Mouse (Mus musculus): ENCODE measurements around the gene Gm49380. TPM values are rescaled to one million over a fixed set of nuclear protein-coding genes. Genes with fewer than 3 reads are reported as not detected.

Gene Gm49380
- polyA plus RNA-seq, 1 experiment from 2014 or later = not detected

DNA sequence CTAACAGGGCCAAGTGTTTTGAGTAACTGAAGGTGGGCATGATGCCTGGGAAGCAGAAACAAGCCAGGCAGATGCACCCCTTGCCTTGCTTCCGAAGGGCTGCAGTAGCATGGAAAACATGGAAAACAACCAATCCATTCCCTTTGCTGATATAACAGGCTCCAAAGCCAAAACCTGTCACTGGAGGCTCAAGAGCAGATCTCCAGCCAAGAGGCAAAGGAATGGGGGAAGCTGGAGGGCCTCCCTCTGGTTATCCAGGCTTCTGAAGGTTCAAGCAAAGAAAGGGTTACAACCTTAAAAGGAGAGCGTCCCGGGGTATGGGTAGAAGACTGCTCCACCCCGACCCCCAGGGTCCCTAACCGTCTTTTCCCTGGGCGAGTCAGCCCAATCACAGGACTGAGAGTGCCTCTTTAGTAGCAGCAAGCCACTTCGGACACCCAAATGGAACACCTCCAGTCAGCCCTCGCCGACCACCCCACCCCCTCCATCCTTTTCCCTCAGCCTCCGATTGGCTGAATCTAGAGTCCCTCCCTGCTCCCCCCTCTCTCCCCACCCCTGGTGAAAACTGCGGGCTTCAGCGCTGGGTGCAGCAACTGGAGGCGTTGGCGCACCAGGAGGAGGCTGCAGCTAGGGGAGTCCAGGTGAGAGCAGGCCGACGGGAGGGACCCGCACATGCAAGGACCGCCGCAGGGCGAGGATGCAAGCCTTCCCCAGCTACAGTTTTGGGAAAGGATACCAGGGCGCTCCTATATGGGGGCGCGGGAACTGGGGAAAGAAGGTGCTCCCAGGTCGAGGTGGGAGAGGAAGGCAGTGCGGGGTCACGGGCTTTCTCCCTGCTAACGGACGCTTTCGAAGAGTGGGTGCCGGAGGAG is 70.2 kb downstream of the Gm49380 start, which contains the start of gene Thy1:
Gene Thy1, plus strand, starts transcription at position 549 of the 872 bp plus-strand sequence.
- no peaks in the 10 kb centered on the region for H3K4me1 ChIP-seq (replicated peaks)
- peak within 1 kb of the TSS; percentile 29 for H3K4me2 ChIP-seq
- no peak for ATAC-seq (ENCODE audit: low read depth)
- no peak for DNase-seq
- H3K27ac ChIP-seq = no peak within 1 kb of the TSS
- peaks cover 70% of the 10 kb centered on the region for H3K27me3 ChIP-seq
- no peaks in the 10 kb centered on the region for H3K36me3 ChIP-seq
- 2% methylated on average over 30 of the region's 30 CpGs for WGBS (ENCODE audit: insufficient replicate concordance)
- no peaks in the 10 kb centered on the region for H3K9me3 ChIP-seq (replicated peaks)
- H3K9ac ChIP-seq = no peak within 1 kb of the TSS
- 0 out of 2 replicates have a peak within 1 kb of the TSS, but pooled peaks have one; percentile 10 for H3K4me3 ChIP-seq (replicated peaks)

DNA sequence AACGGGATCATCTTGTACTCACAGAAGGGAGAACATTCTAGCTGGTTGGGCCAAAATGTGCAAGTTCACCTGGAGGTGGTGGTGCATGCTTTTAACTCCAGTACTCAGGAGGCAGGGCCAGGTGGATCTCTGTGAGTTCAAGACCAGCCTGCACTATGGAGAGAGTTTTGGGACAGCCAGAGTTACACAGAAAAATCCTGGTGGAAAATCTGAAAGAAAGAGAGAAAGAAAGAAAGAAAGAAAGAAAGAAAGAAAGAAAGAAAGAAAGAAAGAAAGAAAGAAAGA is 71.0 kb downstream of the Gm49380 start:
- H3K4me2 ChIP-seq = no peak overlapping the region
- no peaks in the 10 kb centered on the region for H3K4me1 ChIP-seq (replicated peaks)
- no peak overlapping the region for H3K9ac ChIP-seq
- H3K9me3 ChIP-seq (replicated peaks) = no peaks in the 10 kb centered on the region
- WGBS (ENCODE audit: insufficient replicate concordance) = 77% methylated on average over 1 of the region's 1 CpGs
- no peaks in the 10 kb centered on the region for H3K36me3 ChIP-seq
- ATAC-seq (ENCODE audit: low read depth) (no peak), DNase-seq (no peak)
- peaks cover 64% of the 10 kb centered on the region for H3K27me3 ChIP-seq
- H3K27ac ChIP-seq = no peak overlapping the region
- no peak overlapping the region for H3K4me3 ChIP-seq (replicated peaks)

- H3K4me2 ChIP-seq = no peak overlapping the region
- DNase-seq = no peak
- H3K36me3 ChIP-seq = no peaks in the 10 kb centered on the region
- peaks cover 59% of the 10 kb centered on the region for H3K27me3 ChIP-seq
- H3K4me1 ChIP-seq (replicated peaks) = no peaks in the 10 kb centered on the region
- H3K4me3 ChIP-seq (replicated peaks) = no peak overlapping the region
- ATAC-seq (ENCODE audit: low read depth) = no peak
- H3K27ac ChIP-seq = no peak overlapping the region
- 61% methylated on average over 7 of the region's 7 CpGs for WGBS (ENCODE audit: insufficient replicate concordance)
- no peaks in the 10 kb centered on the region for H3K9me3 ChIP-seq (replicated peaks)
- no peak overlapping the region for H3K9ac ChIP-seq
These were observed 71.5 kb downstream of the Gm49380 start for GRCm38 (mm10) chr9:44041511-44042395.

GRCm38 (mm10) chr9:44037106-44037505 is 76.2 kb downstream of the Gm49380 start:
- H3K4me3 ChIP-seq (replicated peaks) = no peak overlapping the region
- no peak overlapping the region for H3K4me2 ChIP-seq
- DNase-seq (no peak), ATAC-seq (ENCODE audit: low read depth) (no peak)
- H3K9ac ChIP-seq = no peak overlapping the region
- 69% methylated on average over 5 of the region's 5 CpGs for WGBS (ENCODE audit: insufficient replicate concordance)
- peaks cover 14% of the 10 kb centered on the region for H3K27me3 ChIP-seq
- no peaks in the 10 kb centered on the region for H3K9me3 ChIP-seq (replicated peaks)
- no peaks in the 10 kb centered on the region for H3K36me3 ChIP-seq
- no peaks in the 10 kb centered on the region for H3K4me1 ChIP-seq (replicated peaks)
- H3K27ac ChIP-seq = no peak overlapping the region

DNA sequence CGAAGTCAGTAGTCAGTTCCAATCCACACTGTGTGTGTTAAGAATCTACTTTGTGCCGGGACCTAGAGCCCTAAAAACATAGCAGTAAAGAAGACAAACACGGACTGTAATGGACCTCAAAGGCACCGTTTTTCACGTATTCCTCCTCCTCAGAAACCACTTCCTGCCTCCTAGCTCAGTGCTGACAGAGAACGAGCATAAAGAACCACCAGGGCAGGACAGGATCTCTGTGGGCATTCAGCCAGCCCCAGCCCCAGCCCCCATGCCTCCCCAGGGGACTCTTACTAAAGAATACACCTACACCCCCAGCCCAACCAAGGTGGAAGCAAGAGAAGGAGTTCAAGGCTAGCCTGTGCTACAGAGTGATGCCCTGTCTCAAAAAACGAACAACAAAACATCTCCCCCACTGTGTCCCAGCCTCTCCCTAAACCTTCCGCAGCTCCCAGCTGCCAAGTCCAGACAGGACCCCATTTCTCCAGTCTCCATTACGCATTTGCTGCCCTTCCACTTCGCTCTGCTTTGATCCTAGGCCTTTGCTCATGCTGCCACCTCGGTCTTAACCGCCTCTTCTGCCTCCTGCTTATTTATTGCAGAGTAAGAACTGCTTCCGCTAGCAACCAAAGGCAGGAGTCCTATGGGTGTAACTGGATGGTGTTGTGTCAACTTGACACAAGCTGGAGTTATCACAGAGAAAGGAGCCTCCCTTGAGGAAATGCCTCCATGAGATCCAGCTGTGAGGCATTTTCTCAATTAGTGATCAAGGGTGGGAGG is 79.2 kb downstream of the Gm49380 start:
- ATAC-seq (ENCODE audit: low read depth) (no peak), DNase-seq (no peak)
- Histone ChIP-seq H3K4me1 (replicated peaks) (no peaks in the 10 kb centered on the region), H3K4me3 (replicated peaks) (no peak overlapping the region), H3K27me3 (no peaks in the 10 kb centered on the region), H3K9me3 (replicated peaks) (no peaks in the 10 kb centered on the region), H3K27ac (no peak overlapping the region), H3K36me3 (no peaks in the 10 kb centered on the region), H3K4me2 (no peak overlapping the region), H3K9ac (no peak overlapping the region)
- WGBS (ENCODE audit: insufficient replicate concordance) = 41% methylated on average over 13 of the region's 13 CpGs

- Histone ChIP-seq H3K36me3 (no peaks in the 10 kb centered on the region), H3K9ac (no peak overlapping the region), H3K4me1 (replicated peaks) (no peaks in the 10 kb centered on the region), H3K9me3 (replicated peaks) (no peaks in the 10 kb centered on the region), H3K27ac (no peak overlapping the region), H3K4me2 (no peak overlapping the region), H3K4me3 (replicated peaks) (no peak overlapping the region), H3K27me3 (no peaks in the 10 kb centered on the region)
- 83% methylated on average over 5 of the region's 5 CpGs for WGBS (ENCODE audit: insufficient replicate concordance)
- DNase-seq = no peak
- ATAC-seq (ENCODE audit: low read depth) = no peak
These were observed 80.0 kb downstream of the Gm49380 start for GRCm38 (mm10) chr9:44033317-44033716.

DNA sequence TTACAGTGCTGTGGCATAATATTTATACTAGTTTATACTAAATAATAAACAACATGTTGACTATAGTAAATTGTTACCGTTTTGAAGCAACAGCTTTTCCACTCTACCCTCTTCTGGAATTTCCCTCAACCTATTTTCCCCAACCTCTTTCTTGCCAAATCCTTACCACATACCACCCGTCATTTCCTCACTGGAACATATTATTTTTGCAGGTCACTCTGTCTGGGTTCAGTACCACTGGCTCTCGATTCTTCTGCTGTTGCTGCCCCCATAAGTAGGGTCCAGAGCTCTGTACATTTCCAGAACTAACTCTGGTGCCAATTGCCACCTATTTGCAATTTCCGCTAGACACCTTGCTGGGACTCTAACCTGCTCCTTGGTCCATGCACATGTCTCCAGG is 81.4 kb downstream of the Gm49380 start:
- H3K9ac ChIP-seq = no peak overlapping the region
- no peaks in the 10 kb centered on the region for H3K9me3 ChIP-seq (replicated peaks)
- H3K36me3 ChIP-seq = no peaks in the 10 kb centered on the region
- no peaks in the 10 kb centered on the region for H3K27me3 ChIP-seq
- no peaks in the 10 kb centered on the region for H3K4me1 ChIP-seq (replicated peaks)
- WGBS (ENCODE audit: insufficient replicate concordance) = 50% methylated on average over 4 of the region's 4 CpGs
- ATAC-seq (ENCODE audit: low read depth) (no peak), DNase-seq (no peak)
- H3K4me3 ChIP-seq (replicated peaks) = no peak overlapping the region
- no peak overlapping the region for H3K4me2 ChIP-seq
- no peak overlapping the region for H3K27ac ChIP-seq

DNA sequence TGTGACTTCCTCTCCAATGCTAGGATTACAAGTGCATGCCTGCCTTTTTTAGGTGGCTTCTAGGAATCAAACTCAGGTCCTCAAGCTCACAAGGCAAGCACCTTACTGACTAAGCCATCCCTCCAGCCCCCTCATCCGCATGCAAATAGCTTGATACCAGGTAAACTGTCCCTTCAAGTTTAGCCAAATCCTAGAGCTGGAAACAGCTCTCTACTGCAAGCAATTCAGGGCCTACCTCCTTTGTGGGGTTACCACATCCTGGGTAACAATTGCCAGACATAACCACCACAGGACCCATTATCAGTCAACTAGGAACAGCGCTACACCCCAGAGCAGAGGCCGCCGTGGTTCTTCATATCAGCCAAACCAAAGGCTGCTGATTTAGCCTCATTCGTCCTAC is 82.2 kb downstream of the Gm49380 start:
- Histone ChIP-seq H3K27ac (no peak overlapping the region), H3K4me2 (no peak overlapping the region), H3K36me3 (no peaks in the 10 kb centered on the region), H3K27me3 (no peaks in the 10 kb centered on the region), H3K9me3 (replicated peaks) (no peaks in the 10 kb centered on the region), H3K4me1 (replicated peaks) (no peaks in the 10 kb centered on the region), H3K9ac (no peak overlapping the region), H3K4me3 (replicated peaks) (no peak overlapping the region)
- ATAC-seq (ENCODE audit: low read depth) = no peak
- 40% methylated on average over 5 of the region's 5 CpGs for WGBS (ENCODE audit: insufficient replicate concordance)
- DNase-seq = no peak

- H3K27ac ChIP-seq = no peak overlapping the region
- no peaks in the 10 kb centered on the region for H3K27me3 ChIP-seq
- H3K9me3 ChIP-seq (replicated peaks) = no peaks in the 10 kb centered on the region
- no peaks in the 10 kb centered on the region for H3K36me3 ChIP-seq
- no peak for DNase-seq
- 85% methylated on average over 4 of the region's 4 CpGs for WGBS (ENCODE audit: insufficient replicate concordance)
- ATAC-seq (ENCODE audit: low read depth) = no peak
- no peaks in the 10 kb centered on the region for H3K4me1 ChIP-seq (replicated peaks)
- H3K4me2 ChIP-seq = no peak overlapping the region
- H3K9ac ChIP-seq = no peak overlapping the region
- no peak overlapping the region for H3K4me3 ChIP-seq (replicated peaks)
These were observed 82.7 kb downstream of the Gm49380 start for GRCm38 (mm10) chr9:44030646-44031045.

GRCm38 (mm10) chr9:44029580-44030236 is 83.6 kb downstream of the Gm49380 start:
- H3K9me3 ChIP-seq (replicated peaks) = no peaks in the 10 kb centered on the region
- no peaks in the 10 kb centered on the region for H3K4me1 ChIP-seq (replicated peaks)
- H3K9ac ChIP-seq = no peak overlapping the region
- H3K27ac ChIP-seq = no peak overlapping the region
- DNase-seq = no peak
- no peak for ATAC-seq (ENCODE audit: low read depth)
- no peak overlapping the region for H3K4me3 ChIP-seq (replicated peaks)
- WGBS (ENCODE audit: insufficient replicate concordance) = 24% methylated on average over 5 of the region's 5 CpGs
- no peaks in the 10 kb centered on the region for H3K36me3 ChIP-seq
- no peaks in the 10 kb centered on the region for H3K27me3 ChIP-seq
- no peak overlapping the region for H3K4me2 ChIP-seq

DNA sequence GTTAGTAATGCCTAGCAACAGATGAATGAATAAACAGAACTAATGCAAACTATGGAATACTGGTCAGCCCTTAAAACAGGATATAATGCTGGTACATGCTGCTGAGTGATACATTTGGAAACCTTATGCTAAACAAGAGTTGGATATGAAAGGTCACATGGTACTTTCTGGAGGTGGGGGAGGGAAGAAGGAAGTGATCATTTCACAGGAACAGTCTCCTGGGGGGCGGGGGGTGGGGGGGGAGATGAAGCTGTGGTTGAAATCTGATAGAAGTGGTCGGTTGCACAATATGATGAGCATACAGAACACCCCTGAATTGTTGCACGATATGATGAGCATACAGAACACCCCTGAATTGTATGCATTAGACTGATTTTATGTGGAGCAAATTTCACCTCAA is 89.2 kb downstream of the Gm49380 start:
- ATAC-seq (ENCODE audit: low read depth) (no peak), DNase-seq (no peak)
- Histone ChIP-seq H3K27ac (no peak overlapping the region), H3K4me3 (replicated peaks) (no peak overlapping the region), H3K27me3 (no peaks in the 10 kb centered on the region), H3K9me3 (replicated peaks) (no peaks in the 10 kb centered on the region), H3K4me2 (no peak overlapping the region), H3K36me3 (no peaks in the 10 kb centered on the region), H3K4me1 (replicated peaks) (no peaks in the 10 kb centered on the region), H3K9ac (no peak overlapping the region)
- WGBS (ENCODE audit: insufficient replicate concordance) = 54% methylated on average over 3 of the region's 3 CpGs
